Mouse (Mus musculus) heart, adult 2 months (tissue): Measurements from ENCODE around the gene Mrpl34.

Experiments
- CTCF ChIP-seq: fragments of 200-600 bp; IDR thresholded peaks from 2 replicates; pipeline ENCODE4 v1.8.1; 2022; ENCODE audit warnings: antibody characterized with exemption, mild to moderate bottlenecking, moderate library complexity
- EP300 ChIP-seq: fragments of 200-500 bp; IDR thresholded peaks from 2 replicates; pipeline ENCODE4 v1.6.1; 2011; ENCODE audit warnings: low read depth, low read length, control low read depth; ENCODE audit not compliant: insufficient read depth
- POLR2A ChIP-seq: fragments of 200-500 bp; IDR thresholded peaks from 2 replicates; pipeline ENCODE4 v1.6.1; 2011; ENCODE audit warnings: mild to moderate bottlenecking, low read depth, low read length, control low read depth; ENCODE audit not compliant: insufficient read depth

- TF ChIP-seq CTCF, result no peak
- TF ChIP-seq EP300, result no peak
- TF ChIP-seq POLR2A, result no peak
Observed at GRCm38 (mm10) chr8:71468001-71468400, 3.2 kb downstream of the Mrpl34 start.
